Mouse (Mus musculus): ENCODE measurements around the gene Ppie. TPM values are rescaled to one million over a fixed set of nuclear protein-coding genes. Genes with fewer than 3 reads are reported as not detected.
A peak's percentile ranks its signal among the peaks of the same experiment; 100 is the strongest.

The Ppie gene
- polyA plus RNA-seq, 1 experiment from 2014 or later = 61.7 TPM

DNA sequence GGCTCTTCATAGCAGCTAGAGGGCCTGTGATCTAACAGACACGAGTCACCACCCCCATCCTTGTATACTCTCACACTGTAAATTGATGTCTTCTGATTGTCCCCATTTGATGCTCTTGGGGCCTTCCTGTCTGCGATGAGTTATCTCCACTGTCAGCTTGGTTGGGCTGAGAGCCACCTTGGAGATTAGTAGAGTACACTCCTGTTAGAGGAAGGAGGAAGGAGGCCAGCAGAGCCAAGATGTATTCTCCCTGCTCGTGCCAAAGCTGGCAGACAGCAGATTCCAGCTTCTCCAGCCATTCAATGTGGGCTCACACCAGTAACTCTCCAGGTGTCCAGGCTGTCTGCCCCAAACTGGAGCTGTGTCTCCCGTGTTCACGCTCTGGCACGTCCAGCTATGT is 20.8 kb upstream of the Ppie start:
- H3K27me3 ChIP-seq (ENCODE audit: control insufficient read depth, insufficient read depth, low read length) = no peaks in the 10 kb centered on the region
- H3K4me2 ChIP-seq (ENCODE audit: low read length) = no peak overlapping the region
- H3K27ac ChIP-seq (replicated peaks; ENCODE audit: low read depth, low read length) = no peak overlapping the region
- H3K4me1 ChIP-seq (ENCODE audit: control insufficient read depth, insufficient read depth, low read length) = peaks cover 14% of the 10 kb centered on the region
- 88% methylated on average over 6 of the region's 6 CpGs for WGBS
- no peaks in the 10 kb centered on the region for H3K9me3 ChIP-seq (ENCODE audit: control insufficient read depth, low read length)
- no peak overlapping the region for H3K4me3 ChIP-seq (replicated peaks; ENCODE audit: low read depth, low read length)
- DNase-seq (no peak), ATAC-seq (ENCODE audit: low FRiP score, low TSS enrichment) (no peak)
- no peak overlapping the region for H3K9ac ChIP-seq (replicated peaks; ENCODE audit: low read length)
- H3K36me3 ChIP-seq (ENCODE audit: control insufficient read depth, insufficient read depth, low read length) = no peaks in the 10 kb centered on the region

DNA sequence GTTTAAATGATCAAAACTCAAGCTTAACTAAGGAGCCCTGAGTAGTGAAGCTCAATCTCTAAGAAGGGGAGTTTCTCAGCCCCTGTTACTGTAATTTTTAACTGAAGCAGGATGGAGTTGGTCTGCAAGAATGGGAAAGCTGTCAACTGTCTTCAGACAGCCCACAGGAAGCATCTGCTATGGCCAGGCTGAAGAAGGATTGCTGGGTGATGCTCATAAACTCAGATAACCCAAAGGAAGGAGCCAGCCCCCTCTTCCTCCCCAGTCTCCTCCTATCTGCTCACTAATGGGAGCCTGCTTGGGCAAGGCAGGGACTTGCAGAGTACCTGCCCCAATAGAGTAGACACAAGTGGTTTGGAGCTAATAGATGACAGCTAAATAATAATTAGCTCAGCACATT is 16.1 kb upstream of the Ppie start:
- no peaks in the 10 kb centered on the region for H3K9me3 ChIP-seq (ENCODE audit: control insufficient read depth, low read length)
- no peak overlapping the region for H3K27ac ChIP-seq (replicated peaks; ENCODE audit: low read depth, low read length)
- no peak overlapping the region for H3K4me3 ChIP-seq (replicated peaks; ENCODE audit: low read depth, low read length)
- no peaks in the 10 kb centered on the region for H3K36me3 ChIP-seq (ENCODE audit: control insufficient read depth, insufficient read depth, low read length)
- H3K4me2 ChIP-seq (ENCODE audit: low read length) = no peak overlapping the region
- no peak for ATAC-seq (ENCODE audit: low FRiP score, low TSS enrichment)
- no peak overlapping the region for H3K9ac ChIP-seq (replicated peaks; ENCODE audit: low read length)
- no peak for DNase-seq
- H3K4me1 ChIP-seq (ENCODE audit: control insufficient read depth, insufficient read depth, low read length) = no peaks in the 10 kb centered on the region
- 0 out of 2 replicates have a peak, but pooled peaks cover 5% of the 10 kb centered on the region for H3K27me3 ChIP-seq (ENCODE audit: control insufficient read depth, insufficient read depth, low read length)

DNA sequence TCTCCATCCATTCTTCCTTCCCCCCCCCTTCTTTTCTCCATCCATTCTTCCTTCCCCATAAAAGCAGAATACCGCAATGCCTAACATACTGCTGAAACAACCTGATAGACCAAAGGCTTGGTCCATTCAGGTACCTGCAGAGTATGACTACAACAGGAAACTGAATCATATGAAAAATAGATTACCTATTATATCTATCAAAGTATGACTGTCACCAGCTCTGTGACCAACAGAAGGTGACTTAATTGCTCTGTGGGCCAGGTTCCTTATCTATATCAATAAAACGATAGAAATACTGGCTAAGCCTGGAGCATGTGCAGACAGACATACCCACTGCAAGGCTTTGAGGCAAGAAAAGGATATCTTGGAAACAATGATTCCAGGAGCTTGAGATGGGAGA is 15.7 kb upstream of the Ppie start:
- H3K9me3 ChIP-seq (ENCODE audit: control insufficient read depth, low read length) = no peaks in the 10 kb centered on the region
- DNase-seq (no peak), ATAC-seq (ENCODE audit: low FRiP score, low TSS enrichment) (no peak)
- H3K27ac ChIP-seq (replicated peaks; ENCODE audit: low read depth, low read length) = no peak overlapping the region
- H3K27me3 ChIP-seq (ENCODE audit: control insufficient read depth, insufficient read depth, low read length) = 0 out of 2 replicates have a peak, but pooled peaks cover 5% of the 10 kb centered on the region
- no peak overlapping the region for H3K9ac ChIP-seq (replicated peaks; ENCODE audit: low read length)
- no peak overlapping the region for H3K4me3 ChIP-seq (replicated peaks; ENCODE audit: low read depth, low read length)
- no peaks in the 10 kb centered on the region for H3K4me1 ChIP-seq (ENCODE audit: control insufficient read depth, insufficient read depth, low read length)
- WGBS = 75% methylated on average over 2 of the region's 2 CpGs
- no peaks in the 10 kb centered on the region for H3K36me3 ChIP-seq (ENCODE audit: control insufficient read depth, insufficient read depth, low read length)
- H3K4me2 ChIP-seq (ENCODE audit: low read length) = no peak overlapping the region

- no peak overlapping the region for H3K4me2 ChIP-seq (ENCODE audit: low read length)
- peak; percentile 87 for DNase-seq
- WGBS = 23% methylated on average over 4 of the region's 4 CpGs
- H3K36me3 ChIP-seq (ENCODE audit: control insufficient read depth, insufficient read depth, low read length) = no peaks in the 10 kb centered on the region
- H3K4me3 ChIP-seq (replicated peaks; ENCODE audit: low read depth, low read length) = no peak overlapping the region
- no peaks in the 10 kb centered on the region for H3K4me1 ChIP-seq (ENCODE audit: control insufficient read depth, insufficient read depth, low read length)
- no peak for ATAC-seq (ENCODE audit: low FRiP score, low TSS enrichment)
- H3K27ac ChIP-seq (replicated peaks; ENCODE audit: low read depth, low read length) = no peak overlapping the region
- 0 out of 2 replicates have a peak, but pooled peaks cover 5% of the 10 kb centered on the region for H3K27me3 ChIP-seq (ENCODE audit: control insufficient read depth, insufficient read depth, low read length)
- no peak overlapping the region for H3K9ac ChIP-seq (replicated peaks; ENCODE audit: low read length)
- H3K9me3 ChIP-seq (ENCODE audit: control insufficient read depth, low read length) = no peaks in the 10 kb centered on the region
These were observed 15.3 kb upstream of the Ppie start for GRCm38 (mm10) chr4:123155004-123155403.

DNA sequence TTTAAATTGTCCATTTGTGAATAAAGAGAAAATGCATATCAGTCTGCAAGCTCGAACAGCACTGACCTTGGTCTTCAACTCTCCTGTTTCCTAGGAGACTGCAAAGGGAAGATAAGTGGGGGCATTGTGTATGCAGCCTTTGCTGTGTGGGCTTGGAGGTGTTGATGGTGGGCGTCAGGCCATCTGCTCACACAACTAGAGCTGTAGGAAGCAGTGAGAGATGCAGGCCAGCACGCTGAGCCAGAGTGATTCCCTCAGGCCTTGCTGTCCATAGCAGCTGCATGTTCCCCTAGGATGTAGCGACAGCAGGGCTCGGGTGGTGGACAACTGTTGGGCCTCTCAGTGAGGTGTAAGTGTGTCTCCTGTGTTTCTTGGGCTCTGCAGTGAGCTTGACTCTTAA is 13.2 kb upstream of the Ppie start:
- ATAC-seq (ENCODE audit: low FRiP score, low TSS enrichment) = no peak
- 53% methylated on average over 5 of the region's 5 CpGs for WGBS

DNA sequence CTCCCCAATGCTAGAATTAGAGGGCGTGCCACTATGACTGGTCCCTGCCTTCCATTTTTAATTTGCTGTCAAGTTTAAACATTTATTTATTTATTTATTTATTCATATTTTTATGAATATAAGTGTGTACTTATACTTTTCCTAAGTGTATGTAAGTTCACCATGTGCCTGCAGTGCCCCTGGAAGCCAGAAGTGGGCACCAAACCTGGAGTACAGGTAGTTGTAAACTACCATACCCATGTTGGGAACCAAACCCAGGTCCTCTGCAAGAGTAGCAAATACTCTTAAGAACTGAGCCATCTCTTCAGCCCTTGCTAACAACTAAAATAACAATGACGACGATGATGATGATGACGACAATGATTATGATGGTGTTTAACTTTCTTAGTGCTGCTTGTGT is 12.3 kb upstream of the Ppie start:
- Histone ChIP-seq H3K36me3 (ENCODE audit: control insufficient read depth, insufficient read depth, low read length) (no peaks in the 10 kb centered on the region), H3K4me1 (ENCODE audit: control insufficient read depth, insufficient read depth, low read length) (no peaks in the 10 kb centered on the region), H3K9ac (replicated peaks; ENCODE audit: low read length) (no peak overlapping the region), H3K27ac (replicated peaks; ENCODE audit: low read depth, low read length) (no peak overlapping the region), H3K4me2 (ENCODE audit: low read length) (no peak overlapping the region), H3K9me3 (ENCODE audit: control insufficient read depth, low read length) (no peaks in the 10 kb centered on the region), H3K27me3 (ENCODE audit: control insufficient read depth, insufficient read depth, low read length) (0 out of 2 replicates have a peak, but pooled peaks cover 5% of the 10 kb centered on the region), H3K4me3 (replicated peaks; ENCODE audit: low read depth, low read length) (no peak overlapping the region)
- 80% methylated on average over 4 of the region's 4 CpGs for WGBS
- ATAC-seq (ENCODE audit: low FRiP score, low TSS enrichment) (no peak), DNase-seq (no peak)

More for the DNA sequence above, 13.2 kb upstream of the Ppie start:
- H3K4me3 ChIP-seq (replicated peaks; ENCODE audit: low read depth, low read length) = no peak overlapping the region
- H3K36me3 ChIP-seq (ENCODE audit: control insufficient read depth, insufficient read depth, low read length) = no peaks in the 10 kb centered on the region
- H3K9ac ChIP-seq (replicated peaks; ENCODE audit: low read length) = no peak overlapping the region
- H3K27ac ChIP-seq (replicated peaks; ENCODE audit: low read depth, low read length) = no peak overlapping the region
- H3K4me1 ChIP-seq (ENCODE audit: control insufficient read depth, insufficient read depth, low read length) = no peaks in the 10 kb centered on the region
- 0 out of 2 replicates have a peak, but pooled peaks cover 5% of the 10 kb centered on the region for H3K27me3 ChIP-seq (ENCODE audit: control insufficient read depth, insufficient read depth, low read length)
- H3K9me3 ChIP-seq (ENCODE audit: control insufficient read depth, low read length) = no peaks in the 10 kb centered on the region
- DNase-seq = no peak
- H3K4me2 ChIP-seq (ENCODE audit: low read length) = no peak overlapping the region

- ATAC-seq (ENCODE audit: low FRiP score, low TSS enrichment) (no peak), DNase-seq (no peak)
- Histone ChIP-seq H3K4me1 (ENCODE audit: control insufficient read depth, insufficient read depth, low read length) (no peaks in the 10 kb centered on the region), H3K27ac (replicated peaks; ENCODE audit: low read depth, low read length) (no peak overlapping the region), H3K27me3 (ENCODE audit: control insufficient read depth, insufficient read depth, low read length) (no peaks in the 10 kb centered on the region), H3K36me3 (ENCODE audit: control insufficient read depth, insufficient read depth, low read length) (no peaks in the 10 kb centered on the region), H3K4me3 (replicated peaks; ENCODE audit: low read depth, low read length) (no peak overlapping the region), H3K9me3 (ENCODE audit: control insufficient read depth, low read length) (no peaks in the 10 kb centered on the region), H3K9ac (replicated peaks; ENCODE audit: low read length) (no peak overlapping the region), H3K4me2 (ENCODE audit: low read length) (no peak overlapping the region)
- 72% methylated on average over 5 of the region's 5 CpGs for WGBS
These were observed 7.8 kb upstream of the Ppie start for GRCm38 (mm10) chr4:123147446-123148150.

DNA sequence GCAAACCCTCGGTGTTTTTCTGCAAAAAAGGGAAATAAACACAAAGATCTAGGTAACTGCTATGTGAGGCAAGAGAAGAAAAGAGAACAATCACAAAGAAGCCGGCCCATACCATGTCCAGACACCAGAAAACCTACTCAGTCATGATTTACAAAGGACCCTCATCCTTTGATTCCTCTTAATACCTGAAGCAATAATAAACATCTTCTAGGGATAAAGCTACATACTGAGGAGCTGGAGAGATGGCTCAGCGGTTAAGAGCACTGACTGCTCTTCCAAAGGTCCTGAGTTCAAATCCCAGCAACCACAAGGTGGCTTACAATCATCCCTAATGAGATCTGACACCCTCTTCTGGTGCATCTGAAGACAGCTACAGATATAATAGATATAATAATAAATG is 2.2 kb downstream of the Ppie start:
- 91% methylated on average over 3 of the region's 3 CpGs for WGBS
- no peak for DNase-seq
- no peak for ATAC-seq (ENCODE audit: low FRiP score, low TSS enrichment)
- Histone ChIP-seq H3K27ac (replicated peaks; ENCODE audit: low read depth, low read length) (no peak overlapping the region), H3K9ac (replicated peaks; ENCODE audit: low read length) (no peak overlapping the region), H3K4me1 (ENCODE audit: control insufficient read depth, insufficient read depth, low read length) (peaks cover 16% of the 10 kb centered on the region), H3K36me3 (ENCODE audit: control insufficient read depth, insufficient read depth, low read length) (peaks cover 38% of the 10 kb centered on the region), H3K4me3 (replicated peaks; ENCODE audit: low read depth, low read length) (no peak overlapping the region), H3K27me3 (ENCODE audit: control insufficient read depth, insufficient read depth, low read length) (no peaks in the 10 kb centered on the region), H3K9me3 (ENCODE audit: control insufficient read depth, low read length) (no peaks in the 10 kb centered on the region), H3K4me2 (ENCODE audit: low read length) (no peak overlapping the region)

GRCm38 (mm10) chr4:123127051-123127450 is 12.7 kb downstream of the Ppie start:
- no peaks in the 10 kb centered on the region for H3K4me1 ChIP-seq (ENCODE audit: control insufficient read depth, insufficient read depth, low read length)

More at GRCm38 (mm10) chr4:123127051-123127450, 12.7 kb downstream of the Ppie start:
- Histone ChIP-seq H3K27me3 (ENCODE audit: control insufficient read depth, insufficient read depth, low read length) (no peaks in the 10 kb centered on the region), H3K27ac (replicated peaks; ENCODE audit: low read depth, low read length) (no peak overlapping the region), H3K4me2 (ENCODE audit: low read length) (no peak overlapping the region), H3K36me3 (ENCODE audit: control insufficient read depth, insufficient read depth, low read length) (peaks cover 63% of the 10 kb centered on the region), H3K9me3 (ENCODE audit: control insufficient read depth, low read length) (no peaks in the 10 kb centered on the region), H3K4me3 (replicated peaks; ENCODE audit: low read depth, low read length) (no peak overlapping the region), H3K9ac (replicated peaks; ENCODE audit: low read length) (no peak overlapping the region)
- ATAC-seq (ENCODE audit: low FRiP score, low TSS enrichment) (no peak), DNase-seq (no peak)
- WGBS = 91% methylated on average over 4 of the region's 4 CpGs
